Mouse (Mus musculus) spleen, adult 2 months (tissue): ENCODE results near the gene Acp5.
A peak's percentile ranks its signal among the peaks of the same experiment; 100 is the strongest.

Experiments used
- CTCF ChIP-seq: fragments of 200-500 bp; IDR thresholded peaks from 2 replicates; pipeline ENCODE4 v1.5.1; 2011; ENCODE audit warnings: mild to moderate bottlenecking, inconsistent platforms; ENCODE audit not compliant: insufficient read depth, insufficient read length, insufficient replicate concordance; ENCODE audit errors: extremely low read depth
- POLR2A ChIP-seq: fragments of 200-500 bp; IDR thresholded peaks from 2 replicates; pipeline ENCODE4 v1.6.1; 2011; ENCODE audit warnings: low read depth, low read length, inconsistent platforms

DNA sequence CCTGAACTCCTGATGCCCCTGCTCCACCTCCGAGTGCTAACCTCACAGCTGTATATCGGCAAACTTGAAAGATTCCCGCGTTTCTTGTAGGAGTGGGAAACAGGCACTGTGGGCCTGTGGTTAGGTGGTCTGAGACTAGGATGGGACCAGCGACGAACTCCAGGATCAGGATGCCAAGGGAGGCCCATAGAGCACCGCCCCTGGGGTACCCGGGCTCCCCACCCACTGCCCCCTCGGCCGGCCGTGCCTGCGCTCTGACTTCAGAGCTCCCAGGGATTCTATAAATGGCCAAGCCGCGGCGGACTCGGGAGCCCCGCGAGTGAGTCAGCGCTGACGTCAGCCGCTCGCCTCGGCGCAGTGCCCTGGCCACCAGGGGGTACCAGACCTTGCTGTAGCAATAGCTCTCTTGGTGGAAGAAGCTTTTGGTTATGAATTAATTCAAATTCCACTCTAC lies 39.6 kb downstream of the Acp5 start:
- TF ChIP-seq CTCF (peak; percentile 81), POLR2A (no peak)
